Mouse (Mus musculus): ENCODE data around the gene Clec3b. TPM values are rescaled to one million over a fixed set of nuclear protein-coding genes. Genes with fewer than 3 reads are reported as not detected.

Gene Clec3b
- polyA plus RNA-seq, 1 experiment: 19.2 TPM

GRCm38 (mm10) chr9:123200116-123200515 lies 49.4 kb downstream of the Clec3b start:
- H3K27me3 ChIP-seq (ENCODE audit: control insufficient read depth, insufficient read depth, low read length): no peaks in the 10 kb centered on the region
- TF ChIP-seq POLR2A (IDR thresholded peaks at IDR 0.05; ENCODE audit: control insufficient read depth, extremely low read depth, insufficient read depth, low read length, poor library complexity): no peak
- no peak for TF ChIP-seq CTCF (IDR thresholded peaks at IDR 0.05; ENCODE audit: borderline replicate concordance, control insufficient read depth, extremely low read depth, insufficient read depth, low read length, poor library complexity)
- H3K27ac ChIP-seq (ENCODE audit: control insufficient read depth, insufficient read depth, low read length): no peak overlapping the region
- 84% methylated on average over 3 of the region's 3 CpGs for WGBS
- no peak overlapping the region for H3K4me3 ChIP-seq (ENCODE audit: control insufficient read depth, insufficient read depth, low read length)
- DNase-seq: no peak
- H3K4me1 ChIP-seq (replicated peaks; ENCODE audit: control insufficient read depth, insufficient read depth, low read length): no peaks in the 10 kb centered on the region
- no peaks in the 10 kb centered on the region for H3K36me3 ChIP-seq (ENCODE audit: control insufficient read depth, insufficient read depth, low read length)

DNA sequence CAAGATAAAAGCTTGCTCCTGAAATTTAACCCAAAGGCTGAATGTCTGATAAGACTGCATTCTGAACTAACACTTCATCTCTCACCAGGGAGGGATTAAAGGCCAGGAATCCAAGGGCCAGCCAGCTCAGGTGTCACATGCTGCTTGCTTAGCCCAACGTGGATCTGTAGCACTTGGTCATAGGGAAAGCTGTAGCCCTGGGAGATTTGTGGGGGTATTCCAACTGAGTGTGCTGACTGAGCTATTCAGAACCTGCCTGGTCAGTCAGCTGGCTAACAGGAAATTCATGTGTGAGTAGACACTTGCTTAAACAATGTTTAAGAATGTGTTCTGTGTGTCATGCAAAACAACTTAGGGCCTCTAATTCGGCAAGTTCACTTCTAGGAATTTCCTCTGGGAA lies 55.8 kb downstream of the Clec3b start:
- 89% methylated on average over 2 of the region's 2 CpGs for WGBS
- no peaks in the 10 kb centered on the region for H3K27me3 ChIP-seq (ENCODE audit: control insufficient read depth, insufficient read depth, low read length)
- H3K27ac ChIP-seq (ENCODE audit: control insufficient read depth, insufficient read depth, low read length): no peak overlapping the region
- TF ChIP-seq CTCF (IDR thresholded peaks at IDR 0.05; ENCODE audit: borderline replicate concordance, control insufficient read depth, extremely low read depth, insufficient read depth, low read length, poor library complexity) (no peak), POLR2A (IDR thresholded peaks at IDR 0.05; ENCODE audit: control insufficient read depth, extremely low read depth, insufficient read depth, low read length, poor library complexity) (no peak)
- H3K36me3 ChIP-seq (ENCODE audit: control insufficient read depth, insufficient read depth, low read length): no peaks in the 10 kb centered on the region
- H3K4me1 ChIP-seq (replicated peaks; ENCODE audit: control insufficient read depth, insufficient read depth, low read length): no peaks in the 10 kb centered on the region
- no peak overlapping the region for H3K4me3 ChIP-seq (ENCODE audit: control insufficient read depth, insufficient read depth, low read length)
- no peak for DNase-seq

- no peak for TF ChIP-seq CTCF (IDR thresholded peaks at IDR 0.05; ENCODE audit: borderline replicate concordance, control insufficient read depth, extremely low read depth, insufficient read depth, low read length, poor library complexity)
- TF ChIP-seq POLR2A (IDR thresholded peaks at IDR 0.05; ENCODE audit: control insufficient read depth, extremely low read depth, insufficient read depth, low read length, poor library complexity): no peak
- Histone ChIP-seq H3K4me3 (ENCODE audit: control insufficient read depth, insufficient read depth, low read length) (no peak overlapping the region), H3K4me1 (replicated peaks; ENCODE audit: control insufficient read depth, insufficient read depth, low read length) (no peaks in the 10 kb centered on the region), H3K36me3 (ENCODE audit: control insufficient read depth, insufficient read depth, low read length) (no peaks in the 10 kb centered on the region), H3K27ac (ENCODE audit: control insufficient read depth, insufficient read depth, low read length) (no peak overlapping the region), H3K27me3 (ENCODE audit: control insufficient read depth, insufficient read depth, low read length) (no peaks in the 10 kb centered on the region)
- no peak for DNase-seq
- 95% methylated on average over 2 of the region's 2 CpGs for WGBS
Observed at GRCm38 (mm10) chr9:123206948-123207347, 56.2 kb downstream of the Clec3b start.

Other genes starting within 250 kb of the Clec3b start
- gene Zfp105, start 227.9 kb upstream of the Clec3b start, polyA plus RNA-seq (2012; rRNA removed): 0.20 and 0.23 TPM in 2 replicates
- 2.9 and 3.2 TPM in 2 replicates for gene 1110059G10Rik, start 199.9 kb upstream of the Clec3b start, polyA plus RNA-seq (2012; rRNA removed)
- gene Kif15, start 199.9 kb upstream of the Clec3b start, polyA plus RNA-seq (2012; rRNA removed): 40.1 and 62.8 TPM in 2 replicates
- gene Tmem42, start 129.6 kb upstream of the Clec3b start, polyA plus RNA-seq (2012; rRNA removed): 15.7 and 18.5 TPM in 2 replicates
- gene Tgm4, start 116.2 kb upstream of the Clec3b start, polyA plus RNA-seq (2012; rRNA removed): 0.18 and 0.36 TPM in 2 replicates
- 173 and 229 TPM in 2 replicates for gene Zdhhc3, start 37.7 kb upstream of the Clec3b start, polyA plus RNA-seq (2012; rRNA removed)
- gene Exosc7, start 37.7 kb upstream of the Clec3b start, polyA plus RNA-seq (2012; rRNA removed): 40.4 and 41.3 TPM in 2 replicates
- 8.3 and 10.3 TPM in 2 replicates for gene Cdcp1, start 65.1 kb downstream of the Clec3b start, polyA plus RNA-seq (2012; rRNA removed)
- 14.1 and 22.0 TPM in 2 replicates for gene Tmem158, start 109.8 kb downstream of the Clec3b start, polyA plus RNA-seq (2012; rRNA removed)
- 634 and 661 TPM in 2 replicates for gene Lars2, start 216.0 kb downstream of the Clec3b start, polyA plus RNA-seq (2012; rRNA removed)